ENCODE assay signal across 9 mouse cellular contexts in the genomic region with DNA sequence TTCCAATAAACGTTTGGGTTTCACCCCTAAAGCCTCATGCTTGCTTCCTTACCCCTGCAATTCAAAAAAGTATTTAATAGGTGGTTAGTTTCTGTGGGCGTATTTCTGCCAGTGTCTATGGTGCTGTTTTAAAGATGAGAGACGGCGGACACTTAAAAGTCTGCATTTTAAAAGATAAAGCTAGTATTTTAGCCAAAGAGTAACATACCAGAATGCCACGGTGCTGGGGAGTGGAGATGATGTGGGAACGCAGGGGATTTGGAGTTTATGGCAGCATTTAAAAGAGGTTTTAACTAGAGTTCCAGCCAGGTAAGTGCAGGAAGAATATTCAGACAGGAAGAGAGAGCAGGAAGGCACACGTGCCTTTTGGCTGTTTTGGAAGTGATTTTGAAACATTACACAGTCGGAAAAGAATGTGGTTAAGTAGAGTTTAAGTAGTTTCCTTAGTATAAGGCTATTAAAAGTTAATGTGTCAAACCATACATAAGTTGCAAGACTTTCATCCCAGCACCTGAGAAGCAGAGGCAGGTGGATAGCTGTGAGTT. TPM values are rescaled to one million over a fixed set of nuclear protein-coding genes. Genes with fewer than 3 reads are reported as not detected.
DNase-seq lines count a peak whose midpoint lies in the region; TF ChIP-seq lines count a peak whose summit lies in the region.
"Had no signal": no experiment of that assay in that cellular context is flagged by ENCODE, and none has a peak within 500 bp of the region (broad histone marks: within the 10 kb centered on the region; RNA-seq: fewer than 3 reads in every experiment).

No protein-coding gene starts in this region.

- no peak for DNase-seq in layer of hippocampus, adult 2 months (ENCODE audit: low spot score in 2 of 2)
- DNase-seq in layer of hippocampus, postnatal 10 days (ENCODE audit: low spot score in 2 of 2) = no peak
- DNase-seq in induced T-regulatory cell, adult 2 months (ENCODE audit: low read depth) = peak; percentile 52
- DNase-seq in naive thymus-derived CD4-positive, alpha-beta T cell, adult 2 months (ENCODE audit: low read depth) = peak; percentile 41
- DNase-seq in urinary bladder, adult 2 months (ENCODE audit: low spot score) = no peak
- no peak for DNase-seq in adrenal gland, postnatal 10 days
- no peak for DNase-seq in testis, postnatal 10 days (ENCODE audit: low spot score)
- DNase-seq: adrenal gland, postnatal 36 days had no signal

- H3K4me3 ChIP-seq in layer of hippocampus, adult 2 months = peak overlapping the region; percentile 90
- H3K4me3 ChIP-seq in cortical plate, adult 2 months (ENCODE audit: insufficient read depth, low read length) = peak overlapping the region; percentile 88; the same call in 1 of the 2 replicates

- peaks cover 3% of the 10 kb centered on the region for H3K4me1 ChIP-seq in cortical plate, adult 2 months (ENCODE audit: control insufficient read depth, insufficient read depth, low read length)

- no peak for TF ChIP-seq POLR2A in cortical plate, adult 2 months (IDR thresholded peaks at IDR 0.05; ENCODE audit: extremely low read depth, insufficient read depth, low read length)

- no peak for TF ChIP-seq CTCF in layer of hippocampus, adult 2 months (conservative IDR thresholded peaks at IDR 0.05)
- no peak for TF ChIP-seq CTCF in cortical plate, adult 2 months (IDR thresholded peaks at IDR 0.05; ENCODE audit: extremely low read depth, insufficient read depth, low read length)

- H3K27ac ChIP-seq in layer of hippocampus, adult 2 months = peak overlapping the region; percentile 89
- H3K27ac ChIP-seq in cortical plate, adult 2 months (ENCODE audit: insufficient read depth, low read length) = no peak overlapping the region

RNA-seq across cellular contexts. Expression of gene Rps12, which starts 1.1 kb away (rescaled TPM):
- 100 to 1,000 TPM; 201 to 281 TPM for total RNA-seq in layer of hippocampus, adult 2 months (2021)
- 100 to 1,000 TPM; 336 to 348 TPM for total RNA-seq in layer of hippocampus, postnatal 10 days (2021)
- polyA plus RNA-seq in cortical plate, adult 2 months (2012; rRNA removed) = 1,194 and 1,252 TPM in 2 replicates
- 4,107 and 4,241 TPM in 2 replicates for polyA plus RNA-seq in urinary bladder, adult 2 months (2012; rRNA removed)
- total RNA-seq in adrenal gland, postnatal 10 days (2021) = 100 to 1,000 TPM; 477 to 532 TPM

RNA-seq across cellular contexts. Expression of gene Slc18b1, which starts 8.7 kb away (rescaled TPM):
- total RNA-seq in layer of hippocampus, adult 2 months (2021) = 10 to 100 TPM; 28.1 to 31.2 TPM
- total RNA-seq in layer of hippocampus, postnatal 10 days (2021) = 10 to 100 TPM; 18.2 to 22.0 TPM
- 19.3 and 21.4 TPM in 2 replicates for polyA plus RNA-seq in cortical plate, adult 2 months (2012; rRNA removed)
- polyA plus RNA-seq in urinary bladder, adult 2 months (2012; rRNA removed) = 25.8 and 35.6 TPM in 2 replicates
- total RNA-seq in adrenal gland, postnatal 10 days (2021) = 10 to 100 TPM; 24.8 to 34.7 TPM

Comparison
In these comparisons a context has a peak if more than half of its experiments do, and no peak if none do; other contexts are left out.
1. DNase-seq: peak in induced T-regulatory cell, adult 2 months (single experiment) and naive thymus-derived CD4-positive, alpha-beta T cell, adult 2 months (single experiment); none in layer of hippocampus, adult 2 months (0 of 2), layer of hippocampus, postnatal 10 days (0 of 2), urinary bladder, adult 2 months (single experiment), adrenal gland, postnatal 10 days (single experiment) and testis, postnatal 10 days (single experiment).